In the genomic region with DNA sequence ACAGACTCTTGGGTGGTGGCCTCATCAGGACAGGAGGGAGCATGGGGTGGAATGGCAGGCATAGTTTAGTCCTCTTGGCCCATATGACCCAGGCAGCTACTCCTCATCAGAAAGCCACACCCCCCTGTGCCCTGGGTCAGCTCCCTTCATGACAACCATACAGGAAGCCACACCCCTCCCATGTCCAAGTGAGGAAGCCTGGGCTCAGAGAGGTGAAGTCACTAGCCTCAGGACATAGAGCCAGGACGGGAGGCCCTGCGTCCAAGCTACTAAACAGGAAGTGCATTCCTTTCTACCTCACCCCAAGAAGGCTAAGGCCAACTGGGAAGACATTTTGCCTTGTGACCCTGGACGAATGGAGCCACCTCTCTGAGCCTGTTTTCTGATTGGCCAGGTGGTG, we compare ENCODE assay signal across 11 mouse cellular contexts. TPM values are rescaled to one million over a fixed set of nuclear protein-coding genes. Genes with fewer than 3 reads are reported as not detected.
A peak's percentile ranks its signal among the peaks of the same experiment; 100 is the strongest.
DNase-seq lines count a peak whose midpoint lies in the region; ATAC-seq and TF ChIP-seq lines count a peak whose summit lies in the region.
"Had no signal": no experiment of that assay in that cellular context is flagged by ENCODE, and none has a peak within 500 bp of the region (broad histone marks: within the 10 kb centered on the region; RNA-seq: fewer than 3 reads in every experiment).

No protein-coding gene starts in this region.

- no peaks in the 10 kb centered on the region for H3K36me3 ChIP-seq in E14TG2a.4 (ENCODE audit: insufficient read depth, low read length)
- H3K36me3 ChIP-seq in kidney, embryonic 14.5 days (ENCODE audit: control insufficient read depth, insufficient read depth, low read length): no peaks in the 10 kb centered on the region
- H3K36me3 ChIP-seq: neural tube, embryonic 12.5 days had no signal

- peak overlapping the region; percentile 21; the same call in 1 of the 2 replicates for H3K4me3 ChIP-seq in E14TG2a.4 (replicated peaks; ENCODE audit: low read length)
- no peak overlapping the region for H3K4me3 ChIP-seq in kidney, embryonic 14.5 days (ENCODE audit: low read length)
- no peak overlapping the region for H3K4me3 ChIP-seq in layer of hippocampus, adult 2 months
- H3K4me3 ChIP-seq: embryonic facial prominence, embryonic 13.5 days; neural tube, embryonic 12.5 days had no signal

- peak; percentile 78 for DNase-seq in ZHBTc4 (ENCODE audit: low read depth, low spot score)
- DNase-seq in lung, postnatal 4 days: peak; percentile 60 to 61
- no peak for DNase-seq in layer of hippocampus, adult 2 months (ENCODE audit: low spot score in 2 of 2)
- DNase-seq in layer of hippocampus, postnatal 10 days (ENCODE audit: low spot score in 2 of 2): no peak
- DNase-seq in spleen, postnatal 36 days (ENCODE audit: low spot score in 2 of 2): no peak

- H3K9me3 ChIP-seq in E14TG2a.4 (ENCODE audit: low read length): 0 out of 2 replicates have a peak, but pooled peaks cover under 1% of the 10 kb centered on the region
- H3K9me3 ChIP-seq in kidney, embryonic 14.5 days (ENCODE audit: control insufficient read depth, low read length): no peaks in the 10 kb centered on the region; the same call in 1 of the 2 replicates

- 0 out of 2 replicates have a peak, but pooled peaks have one; percentile 29 for ATAC-seq in kidney, embryonic 14.5 days (ENCODE audit: low FRiP score, low TSS enrichment)
- ATAC-seq: inflammation-experienced regulatory T-cells, adult 6 months; Patski had no signal

- peaks cover 21% of the 10 kb centered on the region for H3K4me1 ChIP-seq in E14TG2a.4 (replicated peaks; ENCODE audit: low read depth, low read length)
- H3K4me1 ChIP-seq in kidney, embryonic 14.5 days (ENCODE audit: control insufficient read depth, insufficient read depth, low read length): peaks cover 18% of the 10 kb centered on the region; the same call in 1 of the 2 replicates

- no peak overlapping the region for H3K9ac ChIP-seq in kidney, embryonic 14.5 days (ENCODE audit: low read depth, low read length)
- H3K9ac ChIP-seq: embryonic facial prominence, embryonic 13.5 days; neural tube, embryonic 12.5 days had no signal

- peaks cover 3% of the 10 kb centered on the region; the same call in 1 of the 2 replicates for H3K27me3 ChIP-seq in E14TG2a.4 (ENCODE audit: insufficient read depth, low read length)
- H3K27me3 ChIP-seq in kidney, embryonic 14.5 days (ENCODE audit: control insufficient read depth, insufficient read depth, low read length): no peaks in the 10 kb centered on the region
- H3K27me3 ChIP-seq: embryonic facial prominence, embryonic 13.5 days; neural tube, embryonic 12.5 days; Patski had no signal

- H3K27ac ChIP-seq in kidney, embryonic 14.5 days (ENCODE audit: low read depth, low read length): no peak overlapping the region
- no peak overlapping the region for H3K27ac ChIP-seq in layer of hippocampus, adult 2 months
- H3K27ac ChIP-seq: neural tube, embryonic 12.5 days had no signal

- TF ChIP-seq CTCF in E14TG2a.4 (conservative IDR thresholded peaks at IDR 0.05; ENCODE audit: low read length): no peak
- TF ChIP-seq CTCF in layer of hippocampus, adult 2 months (conservative IDR thresholded peaks at IDR 0.05): no peak

- WGBS in kidney, embryonic 14.5 days: 41% methylated on average over 3 of the region's 3 CpGs

- no peak overlapping the region for H3K4me2 ChIP-seq in kidney, embryonic 14.5 days (replicated peaks; ENCODE audit: low read depth, low read length)
- H3K4me2 ChIP-seq: embryonic facial prominence, embryonic 13.5 days; neural tube, embryonic 12.5 days had no signal

RNA-seq across cellular contexts. Expression of gene Ripor3, which starts 4.8 kb away (rescaled TPM):
- 0.53 and 1.0 TPM in 2 replicates for polyA plus RNA-seq in kidney, embryonic 14.5 days (2014; fragmentation: Nextera tagmentation; extraction: Ambion mirVana)
- total RNA-seq in layer of hippocampus, adult 2 months (2021): under 1 TPM; 0.29 to 0.31 TPM
- total RNA-seq in layer of hippocampus, postnatal 10 days (2021): under 1 TPM; 0.43 to 0.62 TPM

Comparison
In these comparisons a context has a peak if more than half of its experiments do, and no peak if none do; other contexts are left out.
1. DNase-seq: peak in ZHBTc4 (single experiment) and lung, postnatal 4 days (2 of 2); none in layer of hippocampus, adult 2 months (0 of 2), layer of hippocampus, postnatal 10 days (0 of 2) and spleen, postnatal 36 days (0 of 2).